Mouse (Mus musculus) embryonic fibroblast, embryonic 13.5 days (primary cell): ENCODE data around the gene Gse1. TPM values are rescaled to one million over a fixed set of nuclear protein-coding genes. Genes with fewer than 3 reads are reported as not detected.
"Not testable (repeated sequence)": the region's sequence is repeated elsewhere in the genome, so short reads cannot be mapped to it uniquely, and the experiment has no call there.

ENCODE experiments used
- H3K27ac ChIP-seq: 2 replicates; pipeline ENCODE4 v1.5.1; 2012; ENCODE audit warnings: low read length, control low read depth, inconsistent platforms; ENCODE audit not compliant: insufficient read depth
- H3K4me1 ChIP-seq: 2 replicates; pipeline ENCODE4 v1.6.1; 2011; ENCODE audit warnings: low read length; ENCODE audit not compliant: control insufficient read depth, insufficient read depth
- H3K4me3 ChIP-seq: 2 replicates; pipeline ENCODE4 v1.5.1; 2011; ENCODE audit warnings: mild to moderate bottlenecking, control low read depth, low read length; ENCODE audit not compliant: insufficient read depth
- CTCF ChIP-seq: IDR thresholded peaks from 2 replicates; pipeline ENCODE4 v1.5.1; 2011; ENCODE audit warnings: mild to moderate bottlenecking, control low read depth, low read length, moderate library complexity, borderline replicate concordance; ENCODE audit not compliant: insufficient read depth
- POLR2A ChIP-seq: IDR thresholded peaks from 2 replicates; pipeline ENCODE4 v1.6.1; 2011; ENCODE audit warnings: low read depth, mild to moderate bottlenecking, control low read depth, low read length, moderate library complexity
- polyA plus RNA-seq: library from polyadenylated mRNA; stranded (reverse); fragments of >200 nt; gene quantifications from 2 replicates; pipeline ENCODE4 v1.2.4, GENCODE M21; 2011; ENCODE audit warnings: low read depth; ENCODE audit not compliant: missing spikeins, insufficient read length

Gene Gse1
- polyA plus RNA-seq, 1 experiment, result 13.4 TPM

DNA sequence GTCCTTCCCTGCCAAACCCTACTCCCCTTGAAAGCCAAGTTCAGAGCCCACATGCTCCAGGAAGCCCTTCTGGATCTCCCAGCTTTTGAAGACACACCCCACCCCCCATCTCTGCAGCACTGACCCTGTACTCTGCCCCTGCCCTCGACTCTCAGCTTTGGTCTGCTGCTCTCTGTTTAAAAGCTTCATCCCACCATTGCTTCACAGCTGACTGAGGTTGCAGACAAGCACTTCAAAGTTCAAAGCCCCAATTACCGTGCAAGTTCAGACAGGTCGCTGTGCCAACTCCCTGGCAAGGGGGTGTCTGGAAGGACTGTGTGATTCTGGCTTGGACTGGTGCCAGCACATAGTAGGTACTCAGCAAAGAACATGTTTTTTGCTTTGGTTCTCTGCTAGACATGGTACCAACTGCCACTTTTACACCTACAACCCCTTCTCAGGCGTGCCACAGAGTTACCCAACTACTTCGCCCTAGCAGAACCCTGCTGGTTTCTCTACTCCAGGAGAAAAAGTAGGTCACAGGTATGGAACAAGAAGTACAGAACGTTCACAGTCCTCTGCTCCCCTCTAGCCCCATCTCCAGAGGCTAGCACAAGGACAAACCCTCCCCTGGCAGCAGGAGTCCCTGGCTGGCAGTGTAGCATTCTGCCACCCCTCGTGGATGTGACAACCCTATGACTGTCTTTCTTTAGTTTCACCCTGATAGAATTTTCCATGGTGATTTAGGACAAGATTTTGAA, 123.2 kb downstream of the Gse1 start:
- TF ChIP-seq CTCF, result no peak
- H3K27ac ChIP-seq, result no peak overlapping the region
- no peaks in the 10 kb centered on the region for H3K4me1 ChIP-seq
- no peak overlapping the region for H3K4me3 ChIP-seq

DNA sequence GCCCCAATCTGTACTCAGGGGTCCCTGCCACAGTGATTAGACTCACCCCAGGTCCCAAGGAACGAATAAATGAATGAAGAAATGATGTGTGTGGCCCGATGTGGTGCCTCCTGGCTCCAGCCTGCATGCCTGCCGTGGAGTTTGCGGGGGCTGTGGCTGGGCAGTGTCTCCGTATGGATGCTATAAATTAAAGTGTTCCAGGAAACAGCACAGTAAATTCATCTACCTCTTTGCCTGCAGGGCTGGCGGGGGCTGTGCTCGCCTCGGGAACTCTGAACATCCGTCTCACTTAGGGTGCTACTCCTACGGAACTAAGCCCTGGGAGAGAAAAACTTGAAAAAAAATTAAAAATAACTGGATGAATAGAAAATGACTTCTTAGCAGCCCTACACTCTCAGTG, 123.8 kb downstream of the Gse1 start:
- Histone ChIP-seq H3K4me3 (no peak overlapping the region), H3K4me1 (no peaks in the 10 kb centered on the region), H3K27ac (no peak overlapping the region)
- TF ChIP-seq POLR2A (no peak), CTCF (no peak)

DNA sequence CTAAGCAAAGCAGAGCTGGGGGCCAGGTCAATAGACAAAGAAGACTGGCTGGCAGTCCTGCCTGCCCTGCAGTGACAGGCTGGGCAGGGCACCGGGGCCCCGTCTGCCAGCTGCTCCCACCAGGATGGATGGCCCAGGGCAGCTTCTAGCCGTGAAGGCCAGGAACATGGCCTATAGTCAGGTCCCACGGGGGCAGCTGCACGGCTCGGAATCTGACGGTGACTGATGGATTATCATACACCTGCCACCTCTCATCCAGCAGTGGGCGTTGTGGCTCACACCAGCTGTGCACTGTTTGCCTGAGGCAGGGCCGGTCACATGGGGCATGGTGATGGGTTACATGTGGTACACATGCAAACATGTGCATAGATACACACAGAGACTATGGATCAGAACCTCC, 127.8 kb downstream of the Gse1 start:
- Histone ChIP-seq H3K4me1 (no peaks in the 10 kb centered on the region), H3K4me3 (no peak overlapping the region), H3K27ac (no peak overlapping the region)
- TF ChIP-seq CTCF (no peak), POLR2A (no peak)

DNA sequence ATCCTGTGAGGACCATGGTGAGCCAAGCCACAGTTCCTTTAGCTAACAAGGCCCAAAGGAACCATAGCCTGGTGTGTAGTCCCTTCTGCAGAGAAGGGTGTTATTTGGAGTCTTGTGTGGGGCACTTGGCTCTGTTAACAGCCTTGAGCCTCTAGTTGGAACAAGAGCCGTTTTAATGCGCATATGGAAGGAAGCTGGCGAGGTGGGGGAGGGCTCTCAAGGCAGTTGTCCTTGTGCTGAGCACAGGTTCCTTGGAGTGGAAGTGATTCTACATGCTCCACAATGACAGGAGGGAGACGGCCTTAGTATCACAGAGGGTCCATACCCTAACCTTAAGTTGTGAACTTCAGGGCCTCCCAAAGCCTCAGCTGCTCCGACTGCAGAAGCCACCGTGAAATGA, 129.2 kb downstream of the Gse1 start:
- TF ChIP-seq POLR2A (no peak), CTCF (no peak)
- no peaks in the 10 kb centered on the region for H3K4me1 ChIP-seq
- no peak overlapping the region for H3K4me3 ChIP-seq
- no peak overlapping the region for H3K27ac ChIP-seq

DNA sequence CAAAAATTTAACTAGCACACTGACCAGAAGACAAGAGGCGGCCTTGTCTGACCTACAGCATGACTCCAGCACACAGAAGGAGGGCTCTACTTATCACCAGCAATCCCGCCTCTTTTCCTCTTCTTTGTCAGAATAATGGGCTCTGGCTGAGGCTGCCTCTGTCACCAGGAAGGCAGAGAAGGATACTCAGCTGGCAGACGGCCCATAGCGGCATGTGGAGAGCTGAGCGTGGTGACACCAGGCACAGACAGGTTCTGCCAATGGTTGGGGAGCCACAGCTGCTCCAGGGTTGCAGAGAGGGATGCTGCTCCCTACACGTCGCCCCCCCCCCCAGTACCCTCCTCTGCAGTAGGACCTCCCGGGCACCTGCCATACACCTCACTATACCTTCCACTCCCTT, 133.0 kb downstream of the Gse1 start:
- no peak for TF ChIP-seq CTCF
- no peak for TF ChIP-seq POLR2A
- H3K4me3 ChIP-seq, result no peak overlapping the region
- no peak overlapping the region for H3K27ac ChIP-seq
- no peaks in the 10 kb centered on the region for H3K4me1 ChIP-seq

DNA sequence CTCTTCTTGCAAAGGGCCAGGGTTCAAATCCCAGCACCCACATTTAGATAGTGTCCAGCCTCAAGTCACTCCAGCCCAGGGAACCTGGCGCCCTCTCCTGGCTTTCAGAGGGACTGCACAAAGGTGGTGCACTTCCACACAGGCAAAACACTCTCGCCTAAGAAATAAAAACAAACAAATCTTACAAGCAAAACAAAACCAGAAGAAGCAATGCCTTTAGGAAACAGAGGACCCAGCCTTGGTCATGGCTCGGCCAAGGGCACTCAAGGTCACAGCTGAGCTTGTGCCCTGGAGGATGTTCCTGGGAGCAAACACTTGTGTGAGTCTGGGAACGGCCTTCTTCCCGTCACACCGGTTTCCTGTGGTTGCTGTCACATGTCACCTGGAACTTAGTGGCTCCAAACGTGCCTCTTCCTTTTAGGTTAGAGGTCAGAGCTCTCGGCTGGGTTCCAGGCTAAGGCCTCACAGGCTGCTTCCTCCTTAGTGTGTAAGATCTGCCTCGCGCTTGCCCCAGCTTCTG, 135.4 kb downstream of the Gse1 start:
- Histone ChIP-seq H3K27ac (no peak overlapping the region), H3K4me3 (no peak overlapping the region), H3K4me1 (no peaks in the 10 kb centered on the region)
- TF ChIP-seq CTCF (peak; percentile 55), POLR2A (no peak)

DNA sequence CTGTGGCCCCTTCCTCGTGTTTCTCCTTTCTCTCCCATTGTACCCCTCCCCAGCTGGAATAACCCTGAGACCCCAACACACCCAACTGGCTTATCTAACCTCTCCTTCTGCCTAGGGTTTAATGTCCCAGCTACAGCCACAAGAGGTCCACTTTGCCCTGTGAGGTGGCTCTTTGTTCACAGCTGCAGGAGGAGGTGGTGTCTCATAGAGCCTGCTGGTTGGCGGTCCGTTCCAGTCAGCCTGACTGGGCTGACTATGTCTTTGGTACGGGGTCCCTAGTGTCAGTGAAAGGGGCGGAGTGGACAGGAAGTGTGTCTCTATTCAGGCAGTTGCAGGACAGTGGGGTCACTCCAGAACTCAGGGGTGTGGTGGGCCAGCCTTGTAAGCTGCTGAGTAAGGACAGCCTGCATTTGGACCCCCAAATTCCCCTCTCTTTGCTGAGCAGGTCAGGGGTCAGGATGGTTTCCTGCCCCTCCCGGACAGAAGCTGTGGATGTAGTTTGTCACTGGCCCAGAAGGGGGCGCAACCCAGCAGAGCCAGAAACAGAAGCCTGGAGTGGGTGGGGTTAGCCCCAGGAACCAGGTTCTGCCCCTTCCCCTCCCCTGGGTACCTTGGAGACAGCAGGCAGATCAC, 136.0 kb downstream of the Gse1 start:
- TF ChIP-seq POLR2A (no peak), CTCF (0 out of 2 replicates have a peak, but pooled peaks have one; percentile 19)
- Histone ChIP-seq H3K4me1 (0 out of 2 replicates have a peak, but pooled peaks cover under 1% of the 10 kb centered on the region), H3K27ac (no peak overlapping the region), H3K4me3 (no peak overlapping the region)

DNA sequence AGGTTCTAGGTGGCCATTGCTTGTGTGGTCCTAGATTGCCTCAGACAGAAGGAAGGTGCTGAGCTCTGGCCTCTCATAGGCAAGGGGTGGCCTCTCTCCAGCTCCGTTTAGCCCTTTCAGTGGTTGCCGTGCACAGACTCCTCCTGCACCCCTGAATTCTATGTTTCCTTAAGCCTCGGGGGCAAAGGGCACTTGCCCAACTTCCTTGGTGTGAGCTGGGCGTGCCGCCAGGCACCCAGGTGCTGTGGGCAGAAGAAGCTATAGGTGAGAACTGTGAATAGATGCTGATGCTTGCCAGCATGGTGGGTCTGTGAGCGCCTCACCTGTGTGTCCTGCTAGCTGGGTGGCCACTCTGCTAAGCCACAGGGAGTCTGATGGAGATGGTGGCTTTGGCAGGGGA, 138.6 kb downstream of the Gse1 start:
- H3K4me1 ChIP-seq, result 0 out of 2 replicates have a peak, but pooled peaks cover 3% of the 10 kb centered on the region
- no peak for TF ChIP-seq POLR2A
- no peak for TF ChIP-seq CTCF
- no peak overlapping the region for H3K4me3 ChIP-seq
- no peak overlapping the region for H3K27ac ChIP-seq

DNA sequence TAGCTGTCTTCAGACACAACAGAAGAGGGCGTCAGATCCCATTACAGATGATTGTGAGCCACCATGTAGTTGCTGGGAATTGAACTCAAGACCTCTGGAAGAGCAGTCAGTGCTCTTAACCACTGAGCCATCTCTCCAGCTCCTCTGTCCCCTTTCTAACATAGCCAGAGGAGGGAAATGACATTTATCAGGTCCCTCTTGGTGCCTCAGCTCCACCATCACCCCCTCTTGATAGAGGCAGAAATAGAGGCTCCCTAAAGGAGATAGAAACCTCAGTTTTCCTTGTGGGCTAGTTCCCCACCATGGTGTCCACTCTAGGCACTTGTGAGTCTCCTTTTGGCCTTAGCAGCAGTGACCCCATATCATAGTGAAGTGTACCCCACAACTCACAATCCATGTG, 139.9 kb downstream of the Gse1 start:
- not testable (repeated sequence) for H3K4me3 ChIP-seq, H3K4me1 ChIP-seq
- H3K27ac ChIP-seq, result peak overlapping the region; percentile 35; the same call in 1 of the 2 replicates
